Mouse (Mus musculus) frontal cortex, postnatal 14 days (tissue): Measurements from ENCODE around the gene Olfr372.
"Not testable (repeated sequence)": the region's sequence is repeated elsewhere in the genome, so short reads cannot be mapped to it uniquely, and the experiment has no call there.

Experiments used
- DNase-seq, 2 experiments: peaks; one replicate each; pipeline ENCODE4 v3.0.0; 2022; ENCODE audit warnings: low spot score in 2 of 2

Gene Olfr372

GRCm38 (mm10) chr8:72040918-72041317, at the start of gene Olfr372:
TSS of gene Olfr372 (plus strand) at chr8:72041218.
- DNase-seq, result not testable (repeated sequence)

GRCm38 (mm10) chr8:71999434-71999833, 41.6 kb upstream of the Olfr372 start:
- DNase-seq, result no peak

- DNase-seq, result no peak
Measured at GRCm38 (mm10) chr8:72000223-72000622, 40.8 kb upstream of the Olfr372 start.

- DNase-seq, result no peak
Measured at GRCm38 (mm10) chr8:72002942-72003341, 38.1 kb upstream of the Olfr372 start.

GRCm38 (mm10) chr8:72005912-72006311, 35.1 kb upstream of the Olfr372 start:
- DNase-seq, result no peak

- DNase-seq, result no peak
Measured at GRCm38 (mm10) chr8:72006763-72007162, 34.3 kb upstream of the Olfr372 start.

GRCm38 (mm10) chr8:72008134-72008641, 32.8 kb upstream of the Olfr372 start:
- no peak for DNase-seq

- no peak for DNase-seq
Measured at GRCm38 (mm10) chr8:72009473-72009872, 31.5 kb upstream of the Olfr372 start, which contains the start of gene Cyp4f18. TSS of gene Cyp4f18 (minus strand) at chr8:72009626.

- DNase-seq, result not testable (repeated sequence)
Measured at GRCm38 (mm10) chr8:72013506-72014228, 27.4 kb upstream of the Olfr372 start.

GRCm38 (mm10) chr8:72017339-72017738, 23.7 kb upstream of the Olfr372 start:
- not testable (repeated sequence) for DNase-seq

- DNase-seq, result peak; percentile 9 to 10
Measured at GRCm38 (mm10) chr8:72018141-72018540, 22.9 kb upstream of the Olfr372 start.

GRCm38 (mm10) chr8:72019022-72019421, 22.0 kb upstream of the Olfr372 start:
- DNase-seq, result not testable (repeated sequence)

- DNase-seq, result no peak
Measured at GRCm38 (mm10) chr8:72019816-72020215, 21.2 kb upstream of the Olfr372 start.

- peak in 1 of 2 experiments; percentile 20 for DNase-seq
Measured at GRCm38 (mm10) chr8:72024886-72025285, 16.1 kb upstream of the Olfr372 start.

- DNase-seq, result peak; percentile 16 to 36
Measured at GRCm38 (mm10) chr8:72032926-72033325, 8.1 kb upstream of the Olfr372 start.

GRCm38 (mm10) chr8:72042493-72042892, 1.5 kb downstream of the Olfr372 start:
- no peak for DNase-seq

GRCm38 (mm10) chr8:72054633-72055032, 13.6 kb downstream of the Olfr372 start:
- not testable (repeated sequence) for DNase-seq

- DNase-seq, result not testable (repeated sequence)
Measured at GRCm38 (mm10) chr8:72057643-72058042, 16.6 kb downstream of the Olfr372 start.

GRCm38 (mm10) chr8:72066819-72067399, 25.9 kb downstream of the Olfr372 start:
- DNase-seq, result not testable (repeated sequence)

- not testable (repeated sequence) for DNase-seq
Measured at GRCm38 (mm10) chr8:72082877-72083276, 41.9 kb downstream of the Olfr372 start, which contains the start of gene Olfr373. TSS of gene Olfr373 (plus strand) at chr8:72083177.

- DNase-seq, result no peak
Measured at GRCm38 (mm10) chr8:72084744-72085143, 43.7 kb downstream of the Olfr372 start.

- DNase-seq, result not testable (repeated sequence)
Measured at GRCm38 (mm10) chr8:72087611-72088010, 46.6 kb downstream of the Olfr372 start.

GRCm38 (mm10) chr8:72096721-72097120, 55.7 kb downstream of the Olfr372 start:
- not testable (repeated sequence) for DNase-seq
